Mouse (Mus musculus): ENCODE results near the gene Gadd45b.
A peak's percentile ranks its signal among the peaks of the same experiment; 100 is the strongest.

Gadd45b gene

DNA sequence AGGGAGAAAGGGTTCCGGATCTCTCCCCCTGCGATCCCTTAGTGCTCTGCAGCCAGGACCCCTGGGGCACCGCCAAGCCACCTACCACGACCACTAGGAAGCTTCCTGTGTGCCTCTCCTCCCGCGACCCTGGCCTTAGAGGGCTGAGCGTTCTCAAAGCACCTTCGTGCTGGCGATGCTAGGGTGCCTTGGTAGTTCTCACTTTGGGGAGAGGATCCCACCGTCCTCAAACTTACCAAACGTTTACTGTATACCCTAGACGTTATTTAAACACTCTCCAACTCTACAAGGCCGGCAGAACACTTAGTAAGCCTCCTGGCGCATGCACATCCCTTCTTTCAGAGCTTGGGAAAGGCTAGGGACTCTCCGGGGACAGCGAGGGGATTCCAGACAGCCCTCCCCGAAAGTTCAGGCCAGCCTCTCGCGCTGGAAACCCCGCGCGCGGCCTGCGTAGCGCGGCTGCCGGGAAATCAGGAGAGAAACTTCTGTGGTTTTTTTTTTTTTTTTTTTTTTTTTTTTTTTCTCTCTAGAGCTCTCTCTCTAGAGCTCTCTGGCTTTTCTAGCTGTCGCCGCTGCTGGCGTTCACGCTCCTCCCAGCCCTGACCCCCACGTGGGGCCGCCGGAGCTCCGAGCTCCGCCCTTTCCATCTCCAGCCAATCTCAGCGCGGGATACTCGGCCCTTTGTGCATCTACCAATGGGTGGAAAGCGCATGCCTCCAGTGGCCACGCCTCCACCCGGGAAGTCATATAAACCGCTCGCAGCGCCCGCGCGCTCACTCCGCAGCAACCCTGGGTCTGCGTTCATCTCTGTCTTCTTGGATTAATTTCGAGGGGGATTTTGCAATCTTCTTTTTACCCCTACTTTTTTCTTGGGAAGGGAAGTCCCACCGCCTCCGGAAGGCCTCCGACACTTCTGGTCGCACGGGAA is at the start of gene Gadd45b:
Gene Gadd45b (plus strand): TSS at position 775 of the 928 bp plus-strand sequence.
- DNase-seq, result peak; percentile 99

DNA sequence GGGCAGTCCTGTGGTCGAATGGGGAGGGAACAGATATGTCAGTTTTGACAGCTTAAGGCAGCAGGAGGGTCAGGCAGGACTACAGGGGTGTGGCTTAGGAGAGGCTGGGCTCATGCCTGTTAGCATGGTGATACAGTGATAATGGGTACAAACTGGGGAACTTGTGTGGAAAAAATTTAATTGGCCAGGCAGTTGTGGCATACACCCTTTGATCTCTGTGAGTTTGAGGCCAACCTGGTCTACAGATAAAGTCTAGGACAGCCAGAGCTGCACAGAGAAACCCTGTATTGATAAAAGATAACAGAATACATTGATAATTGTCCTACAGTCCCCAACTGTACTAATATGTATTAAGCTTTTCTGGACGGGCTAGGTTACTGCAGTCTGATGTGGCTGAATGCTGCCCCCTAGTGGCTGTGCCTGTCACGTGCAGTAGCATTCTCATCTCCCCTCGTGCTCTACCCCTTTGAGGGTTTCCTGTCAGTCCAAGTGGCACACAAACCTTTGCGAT is 49.7 kb upstream of the Gadd45b start:
- DNase-seq, result peak; percentile 71

DNA sequence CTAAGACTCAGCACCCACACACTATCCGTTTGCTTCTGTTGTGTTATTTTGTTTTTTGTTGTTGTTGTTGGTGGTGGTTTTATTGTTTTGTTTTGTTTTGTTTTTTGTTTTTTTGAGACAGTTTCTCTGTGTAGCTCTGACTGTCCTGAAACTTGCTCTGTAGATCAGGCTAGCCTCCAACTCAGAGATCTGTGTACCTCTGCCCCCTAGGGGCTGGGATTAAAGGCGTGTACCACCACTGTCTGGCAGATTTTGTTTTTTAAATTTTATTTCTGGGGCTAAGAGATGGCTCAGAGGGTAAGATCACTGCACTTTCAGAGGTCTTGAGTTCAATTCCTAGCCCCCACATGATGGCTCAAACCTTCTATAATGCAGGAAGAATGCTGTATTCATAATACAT is 49.0 kb upstream of the Gadd45b start:
- DNase-seq, result no peak

DNA sequence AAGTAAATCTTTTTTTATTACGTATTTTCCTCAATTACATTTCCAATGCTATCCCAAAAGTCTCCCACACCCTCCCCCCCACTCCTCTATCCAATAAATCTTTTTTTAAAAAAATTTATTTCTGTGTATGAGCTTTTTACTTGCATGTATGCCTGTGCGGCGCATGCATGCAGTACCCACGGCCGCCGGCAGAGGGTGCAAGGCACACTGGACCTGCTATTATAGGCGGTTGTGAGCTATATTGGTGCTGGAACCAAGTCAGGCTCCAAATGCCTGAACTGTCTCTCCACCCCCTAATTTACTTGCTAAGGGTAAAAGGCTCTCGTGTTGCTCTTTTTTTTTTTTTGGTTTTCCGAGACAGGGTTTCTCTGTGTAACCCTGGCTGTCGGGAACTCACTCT is 48.6 kb upstream of the Gadd45b start:
- peak; percentile 82 for DNase-seq

DNA sequence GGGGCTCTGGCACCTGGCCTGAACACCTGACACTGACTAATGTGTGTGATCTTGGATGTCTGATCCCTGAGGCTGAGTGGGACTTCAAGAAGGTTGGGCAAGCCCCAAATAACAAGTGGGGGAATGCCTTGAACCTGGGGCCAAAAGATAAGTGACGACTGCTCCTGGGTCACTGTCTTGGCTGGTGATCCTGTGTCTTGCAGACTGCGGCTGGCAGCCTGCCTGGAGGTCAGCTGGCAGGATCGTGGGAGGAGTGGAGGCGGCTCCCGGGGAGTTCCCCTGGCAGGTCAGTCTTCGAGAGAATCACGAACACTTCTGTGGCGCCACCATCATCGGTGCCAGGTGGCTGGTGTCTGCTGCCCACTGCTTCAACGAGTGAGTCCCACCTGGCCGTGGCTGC is 42.7 kb upstream of the Gadd45b start:
- DNase-seq, result peak; percentile 84

DNA sequence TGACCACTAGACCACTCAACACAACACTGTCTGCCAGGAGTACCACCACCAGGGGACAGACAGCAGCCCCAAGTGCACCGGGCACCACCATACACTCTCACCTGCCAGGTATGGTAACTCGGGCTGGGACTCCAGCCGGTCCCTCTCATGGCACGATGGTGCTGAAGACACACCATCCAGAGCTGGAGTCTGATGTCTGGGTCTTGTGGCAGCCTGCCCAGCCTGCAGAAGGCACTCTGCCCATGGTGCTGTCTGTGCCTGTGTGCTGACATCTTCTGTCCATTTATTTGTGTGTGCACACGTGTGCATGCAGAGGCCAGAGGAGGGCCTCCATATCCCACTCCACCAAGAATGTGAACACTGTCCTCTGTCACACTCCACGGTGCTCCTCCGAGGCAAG is 34.8 kb upstream of the Gadd45b start:
- DNase-seq, result no peak

DNA sequence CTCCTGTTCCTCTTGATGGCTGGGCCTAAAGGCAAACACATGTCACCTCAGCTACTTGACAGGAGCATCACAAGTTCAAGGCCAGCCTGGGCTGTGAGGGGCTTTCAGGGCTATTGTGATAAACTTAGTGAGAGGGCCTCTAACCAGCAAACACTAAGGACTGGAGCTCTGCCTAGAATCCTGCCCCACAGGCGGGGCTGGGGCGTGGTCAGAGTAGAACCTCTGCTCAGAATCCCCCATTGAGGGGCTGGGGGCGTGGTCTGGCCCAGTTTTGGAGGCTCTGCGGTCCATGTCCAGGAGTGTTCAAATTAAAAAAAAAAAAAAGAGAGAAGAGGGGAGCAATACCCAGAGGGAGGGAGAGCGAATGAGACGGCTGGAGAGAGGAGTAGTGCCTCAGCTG is 34.2 kb upstream of the Gadd45b start:
- no peak for DNase-seq

DNA sequence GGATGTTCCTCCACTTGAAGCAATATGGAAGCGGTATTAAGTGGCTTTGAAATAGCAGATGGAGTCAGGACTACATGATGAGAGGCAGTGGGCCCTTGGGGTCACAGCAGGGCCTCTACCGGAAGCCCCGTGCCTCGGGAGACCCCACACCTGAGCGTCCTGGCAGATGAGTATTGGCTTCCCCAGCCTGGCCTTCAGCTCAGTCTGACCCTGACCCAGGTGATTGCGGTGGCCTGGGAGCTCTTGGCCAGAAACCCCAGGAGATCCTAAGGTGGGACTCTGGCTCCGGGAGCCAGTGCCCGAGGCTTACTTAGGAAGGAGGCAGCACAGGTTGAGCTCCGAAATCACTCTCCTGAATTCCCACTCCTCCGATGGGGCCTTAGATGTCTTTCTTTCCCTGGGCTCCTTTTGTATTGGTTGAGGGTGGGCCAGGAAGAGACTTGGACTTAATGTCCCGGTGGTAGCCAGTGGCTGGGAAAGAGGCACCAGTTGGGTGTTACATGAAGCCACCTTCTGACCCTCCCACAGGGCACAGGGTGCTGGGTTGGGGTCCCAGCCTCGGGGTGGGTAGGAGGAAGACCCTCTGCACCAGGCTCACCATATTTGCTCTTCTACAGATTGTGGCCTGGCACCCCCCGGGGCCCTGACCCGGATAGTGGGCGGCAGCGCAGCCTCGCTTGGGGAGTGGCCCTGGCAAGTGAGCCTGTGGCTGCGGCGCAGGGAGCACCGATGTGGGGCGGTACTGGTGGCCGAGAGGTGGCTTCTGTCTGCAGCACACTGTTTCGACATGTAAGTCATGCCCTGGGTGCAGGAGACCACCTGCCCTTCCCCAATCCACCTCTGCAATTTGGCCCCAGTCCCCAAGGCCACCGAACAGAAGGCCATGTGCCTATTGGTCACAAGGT is 33.0 kb upstream of the Gadd45b start:
- DNase-seq, result no peak

DNA sequence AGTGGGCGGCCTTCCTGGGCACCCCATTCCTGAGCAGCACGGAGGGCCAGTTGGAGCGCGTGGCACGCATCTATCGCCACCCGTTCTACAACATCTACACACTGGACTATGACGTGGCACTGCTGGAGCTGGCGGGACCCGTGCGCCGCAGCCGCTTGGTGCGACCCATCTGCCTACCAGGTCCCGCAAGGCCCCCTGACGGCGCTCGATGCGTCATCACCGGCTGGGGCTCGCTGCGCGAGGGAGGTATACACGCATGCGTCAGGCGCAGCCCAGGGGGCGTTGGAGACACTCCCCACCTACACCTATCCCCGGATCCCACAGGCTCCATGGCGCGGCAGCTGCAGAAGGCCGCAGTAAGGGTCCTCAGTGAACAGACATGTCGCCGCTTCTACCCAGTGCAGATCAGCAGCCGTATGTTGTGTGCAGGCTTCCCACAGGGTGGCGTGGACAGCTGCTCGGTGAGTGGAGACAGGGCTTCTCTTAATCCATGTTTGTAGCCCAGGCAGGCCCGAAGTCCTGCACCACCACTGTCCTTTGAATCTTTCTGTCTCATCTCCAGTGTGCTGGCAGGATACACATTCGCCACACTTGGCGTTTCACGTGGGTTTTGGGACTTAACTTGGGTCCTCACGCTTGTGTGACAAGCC is 31.9 kb upstream of the Gadd45b start:
- no peak for DNase-seq

DNA sequence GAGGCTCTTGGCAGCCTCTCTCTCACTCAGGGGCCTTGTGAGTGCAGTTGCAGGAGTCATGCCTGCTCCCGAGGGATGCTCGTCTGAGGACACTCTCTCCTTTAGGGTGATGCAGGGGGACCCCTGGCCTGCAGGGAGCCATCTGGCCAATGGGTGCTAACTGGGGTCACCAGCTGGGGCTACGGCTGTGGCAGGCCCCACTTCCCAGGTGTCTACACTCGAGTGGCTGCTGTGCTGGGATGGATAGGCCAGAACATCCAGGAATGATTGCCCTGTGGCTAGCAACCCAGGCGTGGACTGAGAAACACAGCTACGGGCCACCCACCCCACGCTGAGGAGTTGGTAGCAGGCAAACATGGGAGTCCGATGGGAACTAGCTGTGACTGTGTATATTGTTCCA is 30.8 kb upstream of the Gadd45b start:
- DNase-seq, result no peak

DNA sequence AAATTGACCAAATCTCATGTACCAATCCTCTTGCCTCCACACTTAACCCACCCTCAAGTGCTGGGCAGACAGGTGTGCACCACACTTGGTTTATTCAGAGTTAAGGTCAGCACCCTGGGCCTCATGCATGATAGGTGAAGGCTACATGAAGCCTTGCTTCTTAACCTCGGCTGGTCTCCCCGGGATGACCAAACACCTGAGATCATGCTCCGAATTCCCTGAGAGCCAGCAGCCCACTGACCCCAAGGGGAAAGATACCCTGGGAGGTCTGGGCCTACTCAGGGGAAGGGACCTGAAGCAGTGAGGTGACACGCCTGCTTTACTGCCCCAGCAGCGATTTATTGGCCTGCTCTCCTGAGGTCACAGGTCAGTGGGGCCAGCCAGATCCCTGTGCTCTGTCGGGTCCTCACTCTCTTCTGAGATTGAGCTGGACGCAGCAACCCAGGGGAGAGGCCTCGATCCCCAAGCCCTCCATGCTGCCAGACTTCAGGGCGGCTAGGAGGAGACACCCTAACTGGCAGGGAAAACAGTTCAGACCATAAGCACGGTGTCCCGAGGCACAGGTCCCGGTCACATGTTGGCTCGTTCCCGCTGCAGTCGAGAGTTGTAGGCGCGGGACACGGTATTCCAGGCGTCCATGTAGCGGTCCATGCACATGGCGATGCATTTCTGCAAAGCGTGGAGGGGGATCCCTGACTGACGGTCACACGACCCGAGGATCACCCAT is 30.1 kb upstream of the Gadd45b start:
- DNase-seq, result peak; percentile 32

DNA sequence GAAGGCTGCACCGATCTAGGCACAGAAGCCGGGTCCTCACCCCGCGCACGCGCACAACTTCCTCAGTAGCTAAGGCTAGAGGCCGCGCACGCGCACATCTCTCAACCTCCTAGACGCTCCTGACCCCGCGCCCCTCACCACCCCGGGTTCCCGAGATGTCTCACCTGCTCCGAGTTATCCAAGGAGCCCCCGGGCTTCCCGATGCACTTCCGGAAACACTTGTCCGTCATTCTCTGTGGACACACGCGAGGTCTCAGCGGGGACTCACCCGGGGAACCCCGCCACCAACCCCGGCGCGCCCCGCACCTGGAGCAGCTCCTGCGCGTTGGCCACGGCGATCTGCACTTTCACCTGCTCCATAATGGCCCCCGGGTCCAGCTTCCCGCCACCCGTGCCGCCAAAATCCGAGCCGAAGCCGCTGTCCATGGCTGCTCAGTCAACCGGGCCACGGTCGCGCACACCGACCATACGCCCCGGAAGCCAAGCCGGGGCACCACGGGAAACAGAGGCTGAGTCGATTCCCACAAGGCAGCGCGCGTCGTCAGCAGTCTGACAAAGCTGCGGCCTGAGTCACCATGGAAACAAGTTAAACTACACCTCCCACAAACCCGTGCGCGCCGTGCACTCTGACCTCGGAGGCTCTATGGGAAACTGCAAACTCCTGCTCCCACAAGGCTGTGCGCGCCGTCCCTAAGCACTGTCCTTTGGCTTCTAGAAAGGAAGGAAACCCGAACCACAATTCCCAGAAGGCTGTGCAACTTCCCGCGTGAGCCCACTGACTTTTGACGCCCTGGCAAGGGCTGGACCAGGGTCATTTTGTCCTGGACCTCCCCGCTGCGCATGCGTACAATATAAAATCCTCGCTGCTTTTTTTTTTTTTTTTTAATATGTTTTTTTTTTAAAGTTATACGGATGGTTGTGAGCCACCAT is 29.3 kb upstream of the Gadd45b start, which contains the start of gene Timm13:
Gene Timm13 (minus strand): TSS at position 652 of the 930 bp plus-strand sequence.
- DNase-seq, result peak; percentile 100

DNA sequence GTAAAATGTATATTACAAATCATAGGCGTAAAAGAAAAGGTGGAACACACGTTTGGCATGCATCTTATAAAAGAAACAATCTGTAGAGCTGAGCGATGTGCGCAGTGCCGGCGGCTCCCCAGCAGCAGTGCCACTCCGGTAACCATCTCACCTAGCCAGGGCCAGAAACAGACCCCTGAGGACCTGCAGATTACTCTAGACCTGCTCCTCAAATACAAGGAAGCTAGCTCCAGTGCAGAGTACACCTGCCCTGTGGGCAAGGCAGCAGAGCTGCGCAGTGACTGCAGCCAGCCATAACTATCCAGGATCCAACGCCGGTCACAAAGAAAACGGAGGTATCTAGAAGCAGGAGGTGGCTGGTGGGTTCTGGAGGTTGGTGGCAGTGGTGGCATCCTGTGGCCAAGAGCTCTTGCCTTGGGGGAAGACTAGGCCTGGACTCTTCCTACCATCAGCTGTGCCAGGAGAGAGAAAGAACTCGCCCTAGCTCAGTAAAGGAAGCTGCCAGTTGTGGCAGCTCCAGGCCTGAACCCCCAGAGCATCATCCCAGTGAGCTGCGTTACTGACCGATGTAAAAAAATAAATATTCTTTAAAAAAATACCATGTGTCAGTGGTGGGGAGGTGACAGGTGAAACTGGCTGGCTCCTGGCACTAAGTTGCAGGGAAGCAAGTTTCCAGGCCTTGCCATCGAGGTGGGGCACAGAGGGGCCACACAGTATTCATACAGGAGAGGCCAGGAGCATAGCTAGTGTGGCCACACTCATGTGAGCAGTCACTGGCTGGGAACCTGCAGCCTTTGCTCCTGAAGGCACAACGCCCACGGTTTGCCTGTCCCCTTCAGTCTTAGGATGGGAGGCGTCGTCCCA is 28.2 kb upstream of the Gadd45b start:
- peak; percentile 57 for DNase-seq

DNA sequence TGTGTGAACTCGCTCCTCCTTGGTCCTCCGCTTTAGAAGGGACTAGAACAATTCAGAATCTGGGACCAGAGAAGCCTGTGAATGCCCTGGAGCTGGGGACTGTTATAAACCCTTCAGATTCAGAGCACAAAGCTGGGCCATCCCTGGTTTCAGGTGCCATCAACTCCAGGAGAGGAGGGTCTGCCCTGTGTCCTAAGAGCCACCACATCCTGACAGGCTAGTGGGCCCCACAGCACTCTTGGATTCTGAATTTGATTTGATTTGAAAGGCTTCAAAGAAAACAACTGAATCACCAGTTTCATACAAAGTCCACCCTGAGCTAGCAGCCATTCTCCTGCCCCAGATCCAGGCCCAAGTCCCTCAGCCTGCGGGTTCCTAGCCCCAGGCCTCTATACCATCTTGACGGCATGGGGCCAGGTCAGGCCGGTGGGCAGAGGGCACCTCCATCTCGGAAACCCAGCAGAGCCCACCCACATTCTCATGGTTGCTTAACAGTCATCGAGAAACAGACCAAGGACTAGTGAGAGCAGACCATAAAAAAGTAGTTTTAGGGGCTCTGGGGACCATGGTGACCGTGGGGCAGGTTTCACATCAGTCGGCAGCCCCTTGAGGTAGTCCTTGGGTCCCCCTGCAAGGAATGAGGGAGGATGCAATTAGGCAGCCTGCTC is 27.5 kb upstream of the Gadd45b start:
- no peak for DNase-seq

DNA sequence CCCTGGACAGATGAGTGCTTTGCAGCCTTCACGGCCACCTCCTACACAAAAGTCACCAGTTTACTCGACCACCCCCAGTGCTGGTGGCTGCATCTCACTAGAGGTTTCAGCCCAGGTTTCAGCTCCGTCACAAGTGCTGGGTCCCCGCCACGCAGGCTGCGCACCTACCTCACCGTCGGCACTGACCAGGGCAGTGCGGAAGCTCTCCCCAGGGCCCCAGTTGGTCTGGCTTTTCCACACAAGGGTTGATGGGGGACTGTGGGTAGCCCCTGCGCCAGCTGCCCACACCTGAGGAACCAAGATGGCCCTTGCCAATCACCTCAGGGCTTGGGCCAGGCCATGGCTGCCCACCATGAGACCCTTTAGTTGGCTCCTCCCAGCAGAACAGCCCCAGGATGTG is 26.6 kb upstream of the Gadd45b start:
- DNase-seq, result no peak

DNA sequence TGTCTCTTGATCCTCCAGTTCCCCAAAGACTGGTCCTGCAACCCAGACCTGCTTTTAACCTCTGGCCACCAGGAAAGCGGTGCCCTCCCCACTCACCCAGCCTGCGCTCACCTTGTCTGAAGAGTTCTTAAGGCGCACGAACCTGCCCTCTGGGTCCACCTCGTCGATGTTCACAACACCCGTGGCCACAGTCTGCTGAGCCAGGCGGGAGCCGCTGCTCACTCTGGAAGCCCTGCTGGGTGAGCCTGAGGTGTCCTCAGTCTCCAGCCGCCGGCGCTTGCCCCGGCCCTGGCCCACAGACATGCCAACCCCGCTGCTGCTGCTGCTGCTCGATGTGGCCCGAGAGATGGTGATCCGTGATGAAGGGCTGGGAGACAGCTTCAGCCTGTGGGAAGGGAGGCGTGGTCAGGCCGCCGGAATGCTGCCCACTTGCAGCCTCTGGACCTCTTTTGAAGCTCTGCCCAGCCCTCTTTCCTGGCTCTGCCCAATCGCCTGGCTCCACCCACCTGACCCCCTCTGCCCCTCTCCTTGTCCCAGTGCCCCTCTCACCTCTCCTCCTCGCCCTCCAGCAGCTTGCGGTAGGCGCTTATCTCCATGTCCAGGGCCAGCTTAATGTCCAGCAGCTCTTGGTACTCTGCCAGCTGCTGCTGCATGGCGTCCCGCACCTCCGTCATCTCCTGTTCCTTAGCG is 25.7 kb upstream of the Gadd45b start:
- no peak for DNase-seq

DNA sequence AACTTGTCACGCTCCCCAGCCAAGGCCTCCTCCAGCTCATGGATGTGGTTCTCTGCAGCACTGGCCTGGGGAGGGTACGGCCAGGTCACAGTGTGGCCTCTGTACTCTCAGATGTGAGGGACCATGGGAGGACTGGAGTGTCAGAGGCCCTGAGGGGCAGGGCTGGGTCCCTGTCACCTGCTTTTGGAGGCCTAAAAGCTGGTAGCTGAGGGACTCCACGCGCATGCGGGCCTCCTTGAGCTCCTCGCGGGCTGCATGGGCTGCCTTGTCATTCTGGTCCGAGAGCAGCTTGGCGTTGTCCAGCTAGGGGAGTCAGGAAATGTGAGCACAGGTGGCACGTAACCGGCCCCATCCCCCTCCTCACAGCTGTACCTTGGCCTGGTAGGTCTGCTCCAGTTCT is 25.2 kb upstream of the Gadd45b start:
- DNase-seq, result no peak

DNA sequence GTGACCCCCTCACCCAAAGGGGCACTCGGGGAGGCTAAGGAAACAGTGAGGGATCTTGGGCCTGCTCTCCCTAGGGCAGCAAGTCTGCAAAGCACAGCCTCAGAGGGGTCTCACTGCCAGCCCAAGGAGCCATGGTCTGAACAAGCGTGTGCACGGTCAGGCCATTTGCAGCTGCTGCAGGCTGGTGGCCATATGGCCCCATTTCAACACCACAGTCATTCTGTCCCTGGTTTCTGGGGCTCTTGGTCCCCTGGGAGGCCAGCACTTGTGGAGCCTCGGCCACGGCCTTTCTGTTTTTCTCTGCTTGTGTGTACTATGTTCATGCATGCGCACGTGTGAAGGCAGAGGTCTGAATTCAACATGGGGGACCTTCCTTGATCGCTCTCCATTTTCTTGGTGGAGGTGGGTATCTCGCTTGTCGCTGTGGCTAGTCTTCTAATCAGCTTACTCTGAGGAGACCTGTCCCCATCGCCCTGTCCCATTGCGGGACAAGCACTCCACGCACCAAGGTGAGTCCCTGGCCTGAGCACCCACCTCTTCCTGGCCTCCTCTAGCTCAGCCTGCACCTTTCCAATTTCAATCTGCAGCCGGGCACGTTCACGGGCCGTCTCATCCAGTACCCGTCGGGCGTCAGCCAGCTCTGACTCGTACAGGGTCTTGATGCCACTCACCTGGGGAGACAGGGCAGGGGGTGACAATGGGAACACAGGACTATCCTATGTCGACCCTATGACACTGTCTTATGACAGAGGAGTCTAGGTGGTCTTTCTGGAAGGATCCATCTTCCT is 20.3 kb upstream of the Gadd45b start:
- no peak for DNase-seq
